Mouse (Mus musculus) left cerebral cortex, postnatal 25 days (tissue): ENCODE measurements around the gene Tmem199. TPM values are rescaled to one million over a fixed set of nuclear protein-coding genes. Genes with fewer than 3 reads are reported as not detected.

Experiments
- DNase-seq, 2 experiments: peaks; one replicate each; pipeline ENCODE4 v3.0.0; 2022; ENCODE audit warnings: low spot score in 2 of 2, mixed read lengths in 1 of 2
- intact Hi-C: fragments of 180-260 bp; cut with DNase I; formaldehyde crosslinking; loops from one replicate; pipeline ENCODE4 v1.15.1; 2025
- total RNA-seq, 2 experiments: library from RNA; stranded (reverse); gene quantifications; 2 replicates each; pipeline ENCODE4 v1.2.3; 2021

Gene Tmem199
- total RNA-seq, 2 experiments from 2014 or later: 38.8 to 45.1 TPM

- no peak for DNase-seq
- intact Hi-C loops: no loop called here
Observed at GRCm38 (mm10) chr11:78531046-78531445, 19.1 kb upstream of the Tmem199 start.

- DNase-seq: no peak
- intact Hi-C loops: no loop called here
Observed at GRCm38 (mm10) chr11:78530001-78530400, 18.0 kb upstream of the Tmem199 start.

GRCm38 (mm10) chr11:78528714-78529113 is 16.7 kb upstream of the Tmem199 start:
- intact Hi-C loops: no loop called here
- DNase-seq: no peak

GRCm38 (mm10) chr11:78524838-78525237 is 12.9 kb upstream of the Tmem199 start:
- no peak for DNase-seq
- intact Hi-C loops: no loop called here

- intact Hi-C loops: no loop called here
- no peak for DNase-seq
Observed at GRCm38 (mm10) chr11:78523241-78523955, 11.4 kb upstream of the Tmem199 start.

GRCm38 (mm10) chr11:78522481-78522997 is 10.6 kb upstream of the Tmem199 start:
- intact Hi-C loops: no loop called here

GRCm38 (mm10) chr11:78521880-78522279 is 9.9 kb upstream of the Tmem199 start:
- DNase-seq: no peak
- intact Hi-C loops: no loop called here

More at GRCm38 (mm10) chr11:78522481-78522997, 10.6 kb upstream of the Tmem199 start:
- peak in 1 of 2 experiments; percentile 36 for DNase-seq

- DNase-seq: no peak
- intact Hi-C loops: no loop called here
Observed at GRCm38 (mm10) chr11:78518931-78519330, 7.0 kb upstream of the Tmem199 start.

GRCm38 (mm10) chr11:78515549-78516325 is 3.8 kb upstream of the Tmem199 start:
- intact Hi-C loops: no loop called here
- no peak for DNase-seq

- no peak for DNase-seq
- intact Hi-C loops: no loop called here
Observed at GRCm38 (mm10) chr11:78513106-78513790, 1.3 kb upstream of the Tmem199 start.

- intact Hi-C loops: no loop called here
Observed at GRCm38 (mm10) chr11:78509148-78509547, 2.8 kb downstream of the Tmem199 start.

GRCm38 (mm10) chr11:78505430-78505829 is 6.5 kb downstream of the Tmem199 start:
- intact Hi-C loops: no loop called here
- DNase-seq: no peak

More at GRCm38 (mm10) chr11:78509148-78509547, 2.8 kb downstream of the Tmem199 start:
- no peak for DNase-seq

- intact Hi-C loops: no loop called here
- DNase-seq: peak in 1 of 2 experiments; percentile 42
Observed at GRCm38 (mm10) chr11:78502909-78503650, 8.9 kb downstream of the Tmem199 start, which contains the start of gene Sebox. TSS of gene Sebox (plus strand) at chr11:78503447.

- intact Hi-C loops: no loop called here
- no peak for DNase-seq
Observed at GRCm38 (mm10) chr11:78501529-78501928, 10.4 kb downstream of the Tmem199 start.

GRCm38 (mm10) chr11:78500623-78501202 is 11.3 kb downstream of the Tmem199 start:
- intact Hi-C loops: no loop called here
- no peak for DNase-seq

GRCm38 (mm10) chr11:78499543-78499942 is 12.4 kb downstream of the Tmem199 start:
- intact Hi-C loops: no loop called here
- no peak for DNase-seq

- intact Hi-C loops: no loop called here
- no peak for DNase-seq
Observed at GRCm38 (mm10) chr11:78499004-78499403, 13.0 kb downstream of the Tmem199 start, which contains the start of gene Vtn. TSS of gene Vtn (plus strand) at chr11:78499091.

- intact Hi-C loops: loop anchor here (1.0 kb wide), 1 partner anchor 14 kb away; the partner anchor contains the start of genes Poldip2 and Tmem199
- DNase-seq: peak; percentile 93 to 98
Observed at GRCm38 (mm10) chr11:78497544-78498522, 14.1 kb downstream of the Tmem199 start, which contains the start of gene Sarm1. TSS of gene Sarm1 (minus strand) at chr11:78497754.
